Mouse (Mus musculus): ENCODE data around the gene Gpm6b.

GRCm38 (mm10) chrX:166338784-166339520 is 100.2 kb downstream of the Gpm6b start:
- TF ChIP-seq CTCF (IDR thresholded peaks at IDR 0.05; ENCODE audit: low read depth) (no peak), EP300 (IDR thresholded peaks at IDR 0.05; ENCODE audit: low read depth) (no peak)

All from liver, postnatal 0 days (tissue).